Mouse (Mus musculus): ENCODE results near the gene Nudcd3. TPM values are rescaled to one million over a fixed set of nuclear protein-coding genes. Genes with fewer than 3 reads are reported as not detected.

The Nudcd3 gene
- 31.5 and 36.0 TPM in 2 replicates for polyA plus RNA-seq (2014; fragmentation: Nextera tagmentation; extraction: Ambion mirVana)

DNA sequence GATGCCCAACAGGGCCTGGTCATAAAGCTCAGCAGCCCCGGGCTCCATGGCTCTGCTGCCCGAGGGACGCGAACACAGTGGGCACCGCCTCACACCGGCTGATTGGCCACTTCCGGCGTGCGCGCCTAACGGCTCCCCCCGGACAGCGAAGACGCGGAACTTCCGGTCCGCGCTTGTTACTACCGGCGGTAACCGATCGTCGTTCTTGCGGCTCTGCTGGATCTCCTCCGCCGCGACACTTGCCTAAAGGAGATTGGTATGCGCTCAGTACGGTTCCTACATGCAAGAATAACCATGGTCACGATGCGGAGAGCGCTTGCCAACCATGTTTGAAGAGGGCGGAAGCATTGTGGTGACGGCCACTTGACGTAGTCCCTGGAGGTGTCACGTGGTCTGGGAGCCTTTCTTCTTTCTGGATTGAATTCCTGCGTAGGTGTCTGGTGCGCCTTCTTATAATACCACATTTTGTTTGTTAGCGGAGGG is at the start of gene Nudcd3:
TSS of gene Nudcd3 (minus strand) at position 329 of the 483 bp plus-strand sequence.
- ATAC-seq (ENCODE audit: low read depth) (peak; percentile 97), DNase-seq (ENCODE audit: low spot score) (peak; percentile 94)
- peak within 1 kb of the TSS; percentile 94 for H3K27ac ChIP-seq (replicated peaks; ENCODE audit: low read depth, low read length)
- H3K27me3 ChIP-seq (replicated peaks; ENCODE audit: control insufficient read depth, insufficient read depth, low read length): no peaks in the 10 kb centered on the region
- peak within 1 kb of the TSS; percentile 92 for H3K9ac ChIP-seq (ENCODE audit: low read depth, low read length)
- H3K4me3 ChIP-seq (ENCODE audit: low read depth, low read length): peak within 1 kb of the TSS; percentile 98
- H3K9me3 ChIP-seq (ENCODE audit: control insufficient read depth, low read length): no peaks in the 10 kb centered on the region
- peaks cover 14% of the 10 kb centered on the region for H3K4me1 ChIP-seq (ENCODE audit: control insufficient read depth, insufficient read depth, low read length)
- peak within 1 kb of the TSS; percentile 88 for H3K4me2 ChIP-seq (ENCODE audit: low read depth, low read length)
- WGBS: under 1% methylated on average over 38 of the region's 39 CpGs
- no peaks in the 10 kb centered on the region for H3K36me3 ChIP-seq (ENCODE audit: control insufficient read depth, insufficient read depth, low read length)

GRCm38 (mm10) chr11:6244707-6245106 is 44.5 kb upstream of the Nudcd3 start:
- H3K9me3 ChIP-seq (ENCODE audit: control insufficient read depth, low read length): no peaks in the 10 kb centered on the region
- no peak overlapping the region for H3K27ac ChIP-seq (replicated peaks; ENCODE audit: low read depth, low read length)
- WGBS: 50% methylated on average over 17 of the region's 19 CpGs
- ATAC-seq (ENCODE audit: low read depth) (no peak), DNase-seq (ENCODE audit: low spot score) (no peak)
- H3K4me1 ChIP-seq (ENCODE audit: control insufficient read depth, insufficient read depth, low read length): no peaks in the 10 kb centered on the region
- H3K27me3 ChIP-seq (replicated peaks; ENCODE audit: control insufficient read depth, insufficient read depth, low read length): no peaks in the 10 kb centered on the region
- H3K9ac ChIP-seq (ENCODE audit: low read depth, low read length): no peak overlapping the region
- no peaks in the 10 kb centered on the region for H3K36me3 ChIP-seq (ENCODE audit: control insufficient read depth, insufficient read depth, low read length)
- no peak overlapping the region for H3K4me2 ChIP-seq (ENCODE audit: low read depth, low read length)
- no peak overlapping the region for H3K4me3 ChIP-seq (ENCODE audit: low read depth, low read length)

GRCm38 (mm10) chr11:6233025-6233424 is 32.8 kb upstream of the Nudcd3 start:
- H3K27me3 ChIP-seq (replicated peaks; ENCODE audit: control insufficient read depth, insufficient read depth, low read length): no peaks in the 10 kb centered on the region
- H3K4me1 ChIP-seq (ENCODE audit: control insufficient read depth, insufficient read depth, low read length): no peaks in the 10 kb centered on the region
- DNase-seq (ENCODE audit: low spot score): no peak
- peaks cover 19% of the 10 kb centered on the region; the same call in 1 of the 2 replicates for H3K9me3 ChIP-seq (ENCODE audit: control insufficient read depth, low read length)
- no peaks in the 10 kb centered on the region for H3K36me3 ChIP-seq (ENCODE audit: control insufficient read depth, insufficient read depth, low read length)
- H3K27ac ChIP-seq (replicated peaks; ENCODE audit: low read depth, low read length): no peak overlapping the region
- 94% methylated on average over 4 of the region's 4 CpGs for WGBS
- ATAC-seq (ENCODE audit: low read depth): no peak
- H3K4me2 ChIP-seq (ENCODE audit: low read depth, low read length): no peak overlapping the region
- no peak overlapping the region for H3K9ac ChIP-seq (ENCODE audit: low read depth, low read length)
- no peak overlapping the region for H3K4me3 ChIP-seq (ENCODE audit: low read depth, low read length)

- WGBS: 86% methylated on average over 7 of the region's 7 CpGs
Measured at GRCm38 (mm10) chr11:6230012-6230411, 29.8 kb upstream of the Nudcd3 start, which contains the start of gene Npc1l1. TSS of gene Npc1l1 (minus strand) at chr11:6230143.

DNA sequence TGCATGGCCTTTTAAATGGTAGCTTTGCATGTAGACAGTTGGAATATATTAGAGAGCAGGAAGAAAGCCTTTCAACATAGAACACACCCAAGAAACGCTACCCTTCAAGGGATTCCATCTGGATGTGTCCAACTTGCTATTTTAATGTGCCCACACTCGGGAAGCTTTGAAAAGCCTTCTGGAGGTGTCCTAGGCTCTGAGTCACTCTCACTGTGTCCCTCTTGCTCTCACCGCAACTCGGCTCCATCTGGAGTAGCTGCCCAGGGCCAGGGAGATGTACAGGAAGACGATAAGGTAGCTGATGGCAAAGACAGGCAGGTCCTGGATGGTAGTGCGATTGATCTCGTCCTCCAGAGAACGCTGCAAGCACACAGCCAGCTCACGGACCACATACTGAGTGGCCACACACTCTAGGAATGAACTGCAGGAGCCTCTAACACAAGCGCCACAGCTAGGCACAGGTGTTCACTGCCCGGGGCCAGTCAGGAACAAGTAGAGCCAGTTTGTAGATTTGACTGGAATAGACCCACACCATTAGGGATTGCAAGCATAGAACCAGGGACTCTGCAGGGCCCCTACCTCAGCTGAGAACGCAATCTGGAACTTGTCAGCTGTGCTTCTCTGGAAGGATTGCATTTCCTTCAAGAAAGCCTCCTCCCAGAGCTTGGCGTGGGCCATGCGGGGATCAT is 24.5 kb upstream of the Nudcd3 start:
- H3K4me2 ChIP-seq (ENCODE audit: low read depth, low read length): no peak overlapping the region
- H3K4me1 ChIP-seq (ENCODE audit: control insufficient read depth, insufficient read depth, low read length): no peaks in the 10 kb centered on the region
- no peak overlapping the region for H3K4me3 ChIP-seq (ENCODE audit: low read depth, low read length)
- 75% methylated on average over 14 of the region's 14 CpGs for WGBS
- ATAC-seq (ENCODE audit: low read depth): no peak
- H3K9me3 ChIP-seq (ENCODE audit: control insufficient read depth, low read length): no peaks in the 10 kb centered on the region
- no peaks in the 10 kb centered on the region for H3K36me3 ChIP-seq (ENCODE audit: control insufficient read depth, insufficient read depth, low read length)
- H3K9ac ChIP-seq (ENCODE audit: low read depth, low read length): no peak overlapping the region
- H3K27ac ChIP-seq (replicated peaks; ENCODE audit: low read depth, low read length): no peak overlapping the region
- no peaks in the 10 kb centered on the region for H3K27me3 ChIP-seq (replicated peaks; ENCODE audit: control insufficient read depth, insufficient read depth, low read length)
- DNase-seq (ENCODE audit: low spot score): peak; percentile 8

More at GRCm38 (mm10) chr11:6230012-6230411, 29.8 kb upstream of the Nudcd3 start, which contains the start of gene Npc1l1:
- ATAC-seq (ENCODE audit: low read depth) (no peak), DNase-seq (ENCODE audit: low spot score) (no peak)
- Histone ChIP-seq H3K4me1 (ENCODE audit: control insufficient read depth, insufficient read depth, low read length) (no peaks in the 10 kb centered on the region), H3K9ac (ENCODE audit: low read depth, low read length) (no peak within 1 kb of the TSS), H3K27ac (replicated peaks; ENCODE audit: low read depth, low read length) (no peak within 1 kb of the TSS), H3K36me3 (ENCODE audit: control insufficient read depth, insufficient read depth, low read length) (no peaks in the 10 kb centered on the region), H3K27me3 (replicated peaks; ENCODE audit: control insufficient read depth, insufficient read depth, low read length) (no peaks in the 10 kb centered on the region), H3K9me3 (ENCODE audit: control insufficient read depth, low read length) (peaks cover 10% of the 10 kb centered on the region; the same call in 1 of the 2 replicates), H3K4me2 (ENCODE audit: low read depth, low read length) (no peak within 1 kb of the TSS), H3K4me3 (ENCODE audit: low read depth, low read length) (no peak within 1 kb of the TSS)

- ATAC-seq (ENCODE audit: low read depth) (no peak), DNase-seq (ENCODE audit: low spot score) (no peak)
- Histone ChIP-seq H3K4me3 (ENCODE audit: low read depth, low read length) (no peak overlapping the region), H3K4me1 (ENCODE audit: control insufficient read depth, insufficient read depth, low read length) (no peaks in the 10 kb centered on the region), H3K4me2 (ENCODE audit: low read depth, low read length) (no peak overlapping the region), H3K9ac (ENCODE audit: low read depth, low read length) (no peak overlapping the region), H3K36me3 (ENCODE audit: control insufficient read depth, insufficient read depth, low read length) (no peaks in the 10 kb centered on the region), H3K27me3 (replicated peaks; ENCODE audit: control insufficient read depth, insufficient read depth, low read length) (no peaks in the 10 kb centered on the region), H3K9me3 (ENCODE audit: control insufficient read depth, low read length) (no peaks in the 10 kb centered on the region), H3K27ac (replicated peaks; ENCODE audit: low read depth, low read length) (no peak overlapping the region)
- WGBS: 94% methylated on average over 10 of the region's 10 CpGs
Measured at GRCm38 (mm10) chr11:6222187-6222586, 22.0 kb upstream of the Nudcd3 start.

GRCm38 (mm10) chr11:6219967-6220366 is 19.8 kb upstream of the Nudcd3 start:
- DNase-seq (ENCODE audit: low spot score) (no peak), ATAC-seq (ENCODE audit: low read depth) (no peak)
- Histone ChIP-seq H3K9me3 (ENCODE audit: control insufficient read depth, low read length) (no peaks in the 10 kb centered on the region), H3K4me3 (ENCODE audit: low read depth, low read length) (no peak overlapping the region), H3K36me3 (ENCODE audit: control insufficient read depth, insufficient read depth, low read length) (no peaks in the 10 kb centered on the region), H3K4me2 (ENCODE audit: low read depth, low read length) (no peak overlapping the region), H3K27ac (replicated peaks; ENCODE audit: low read depth, low read length) (no peak overlapping the region), H3K4me1 (ENCODE audit: control insufficient read depth, insufficient read depth, low read length) (no peaks in the 10 kb centered on the region), H3K27me3 (replicated peaks; ENCODE audit: control insufficient read depth, insufficient read depth, low read length) (no peaks in the 10 kb centered on the region), H3K9ac (ENCODE audit: low read depth, low read length) (no peak overlapping the region)
- 72% methylated on average over 6 of the region's 6 CpGs for WGBS

- no peaks in the 10 kb centered on the region for H3K27me3 ChIP-seq (replicated peaks; ENCODE audit: control insufficient read depth, insufficient read depth, low read length)
- no peak overlapping the region for H3K4me2 ChIP-seq (ENCODE audit: low read depth, low read length)
- no peak overlapping the region for H3K27ac ChIP-seq (replicated peaks; ENCODE audit: low read depth, low read length)
- DNase-seq (ENCODE audit: low spot score) (no peak), ATAC-seq (ENCODE audit: low read depth) (no peak)
- no peaks in the 10 kb centered on the region for H3K36me3 ChIP-seq (ENCODE audit: control insufficient read depth, insufficient read depth, low read length)
- H3K4me1 ChIP-seq (ENCODE audit: control insufficient read depth, insufficient read depth, low read length): no peaks in the 10 kb centered on the region
- no peaks in the 10 kb centered on the region for H3K9me3 ChIP-seq (ENCODE audit: control insufficient read depth, low read length)
- 74% methylated on average over 11 of the region's 11 CpGs for WGBS
- H3K9ac ChIP-seq (ENCODE audit: low read depth, low read length): no peak overlapping the region
- no peak overlapping the region for H3K4me3 ChIP-seq (ENCODE audit: low read depth, low read length)
Measured at GRCm38 (mm10) chr11:6218189-6218896, 18.1 kb upstream of the Nudcd3 start.

All from embryonic facial prominence, embryonic 14.5 days (tissue).